Mouse (Mus musculus) neural tube, embryonic 11.5 days (tissue): Measurements from ENCODE around the gene Tcf25. TPM values are rescaled to one million over a fixed set of nuclear protein-coding genes. Genes with fewer than 3 reads are reported as not detected.

ENCODE experiments used
- ATAC-seq: fragments of 200-750 bp; cut with Nextera tagmentation; 2 replicates; pipeline ENCODE4 v1.8.0; 2017; ENCODE audit warnings: moderate number of reproducible peaks, mild to moderate bottlenecking, moderate TSS enrichment, moderate library complexity; ENCODE audit not compliant: insufficient read depth, low FRiP score, low TSS enrichment
- DNase-seq: peaks from one replicate; pipeline ENCODE4 v3.0.0-alpha.2; 2015; ENCODE audit warnings: low spot score
- H3K27ac ChIP-seq: fragments of 300-500 bp; sonication (generic); 2 replicates; pipeline ENCODE4 v1.5.1; 2014; ENCODE audit warnings: low read depth, mild to moderate bottlenecking, low read length
- H3K27me3 ChIP-seq: fragments of 300-500 bp; sonication (generic); 2 replicates; pipeline ENCODE4 v1.6.1; 2014; ENCODE audit warnings: mild to moderate bottlenecking, low read length, mixed read lengths; ENCODE audit not compliant: control insufficient read depth, insufficient read depth
- H3K36me3 ChIP-seq: fragments of 300-500 bp; sonication (generic); 2 replicates; pipeline ENCODE4 v1.6.1; 2014; ENCODE audit warnings: mild to moderate bottlenecking, low read length, moderate library complexity, mixed read lengths; ENCODE audit not compliant: control insufficient read depth, insufficient read depth
- H3K4me1 ChIP-seq: fragments of 300-500 bp; sonication (generic); 2 replicates; pipeline ENCODE4 v1.6.1; 2014; ENCODE audit warnings: low read length, mixed read lengths; ENCODE audit not compliant: control insufficient read depth, insufficient read depth
- H3K4me2 ChIP-seq: fragments of 300-500 bp; sonication (generic); 2 replicates; pipeline ENCODE4 v1.6.1; 2014; ENCODE audit warnings: low read depth, mild to moderate bottlenecking, moderate library complexity
- H3K4me3 ChIP-seq: fragments of 300-500 bp; sonication (generic); 2 replicates; pipeline ENCODE4 v1.5.1; 2014; ENCODE audit warnings: low read depth, low read length
- H3K9ac ChIP-seq: fragments of 300-500 bp; sonication (generic); 2 replicates; pipeline ENCODE4 v1.6.1; 2014; ENCODE audit warnings: mild to moderate bottlenecking, low read length
- H3K9me3 ChIP-seq: fragments of 300-500 bp; sonication (generic); 2 replicates; pipeline ENCODE4 v1.6.1; 2016; ENCODE audit warnings: low read length; ENCODE audit not compliant: control insufficient read depth
- WGBS: fragments of 180-500 bp; shearing (Covaris S2); extraction: QIAGEN DNeasy Blood & Tissue Kit; methylation state at CpG from one replicate; pipeline ENCODE4 v1.1.7; 2014; 5-methylcytosine and 5-hydroxymethylcytosine counted together
- polyA plus RNA-seq: library from polyadenylated mRNA; unstranded; fragments of >200 nt; fragmentation: Nextera tagmentation; extraction: Ambion mirVana; gene quantifications from 2 replicates; pipeline ENCODE4 v1.2.1, GENCODE M21; 2014

Gene Tcf25
- polyA plus RNA-seq, 1 experiment from 2014 or later = 217 TPM

GRCm38 (mm10) chr8:123389026-123389425 is 15.5 kb downstream of the Tcf25 start:
- Histone ChIP-seq H3K36me3 (peaks cover 19% of the 10 kb centered on the region), H3K4me3 (no peak overlapping the region), H3K27ac (no peak overlapping the region), H3K4me1 (no peaks in the 10 kb centered on the region), H3K27me3 (no peaks in the 10 kb centered on the region), H3K4me2 (no peak overlapping the region), H3K9ac (no peak overlapping the region), H3K9me3 (no peaks in the 10 kb centered on the region)
- ATAC-seq (no peak), DNase-seq (no peak)
- WGBS = 99% methylated on average over 7 of the region's 7 CpGs

GRCm38 (mm10) chr8:123398308-123398707 is 24.8 kb downstream of the Tcf25 start:
- DNase-seq (no peak), ATAC-seq (no peak)
- H3K27me3 ChIP-seq = no peaks in the 10 kb centered on the region
- H3K9ac ChIP-seq = no peak overlapping the region
- H3K4me2 ChIP-seq = no peak overlapping the region
- H3K4me3 ChIP-seq = no peak overlapping the region
- no peaks in the 10 kb centered on the region for H3K4me1 ChIP-seq
- no peaks in the 10 kb centered on the region for H3K9me3 ChIP-seq
- H3K27ac ChIP-seq = no peak overlapping the region
- H3K36me3 ChIP-seq = peaks cover 32% of the 10 kb centered on the region
- WGBS = 95% methylated on average over 13 of the region's 13 CpGs

- H3K4me2 ChIP-seq = no peak overlapping the region
- no peak overlapping the region for H3K9ac ChIP-seq
- no peaks in the 10 kb centered on the region for H3K9me3 ChIP-seq
- no peak overlapping the region for H3K27ac ChIP-seq
- no peaks in the 10 kb centered on the region for H3K4me1 ChIP-seq
- H3K36me3 ChIP-seq = peaks cover 20% of the 10 kb centered on the region
- WGBS = 92% methylated on average over 9 of the region's 9 CpGs
- no peak for DNase-seq
- no peaks in the 10 kb centered on the region for H3K27me3 ChIP-seq
- no peak for ATAC-seq
- H3K4me3 ChIP-seq = no peak overlapping the region
These were observed 28.4 kb downstream of the Tcf25 start for GRCm38 (mm10) chr8:123401936-123402335.

GRCm38 (mm10) chr8:123402730-123403326 is 29.3 kb downstream of the Tcf25 start:
- H3K27me3 ChIP-seq = no peaks in the 10 kb centered on the region
- no peak overlapping the region for H3K4me3 ChIP-seq
- ATAC-seq = no peak
- DNase-seq = no peak
- peaks cover 15% of the 10 kb centered on the region for H3K36me3 ChIP-seq
- H3K4me1 ChIP-seq = no peaks in the 10 kb centered on the region
- H3K9me3 ChIP-seq = no peaks in the 10 kb centered on the region
- no peak overlapping the region for H3K4me2 ChIP-seq
- no peak overlapping the region for H3K27ac ChIP-seq
- WGBS = 96% methylated on average over 9 of the region's 9 CpGs
- H3K9ac ChIP-seq = no peak overlapping the region

GRCm38 (mm10) chr8:123404521-123404920 is 31.0 kb downstream of the Tcf25 start:
- WGBS = 41% methylated on average over 8 of the region's 8 CpGs
- no peaks in the 10 kb centered on the region for H3K27me3 ChIP-seq
- no peak overlapping the region for H3K27ac ChIP-seq
- ATAC-seq (no peak), DNase-seq (no peak)
- H3K9ac ChIP-seq = no peak overlapping the region
- H3K4me1 ChIP-seq = no peaks in the 10 kb centered on the region
- H3K4me3 ChIP-seq = no peak overlapping the region
- H3K9me3 ChIP-seq = no peaks in the 10 kb centered on the region
- no peak overlapping the region for H3K4me2 ChIP-seq
- peaks cover 7% of the 10 kb centered on the region for H3K36me3 ChIP-seq

- H3K4me2 ChIP-seq = no peak within 1 kb of the TSS
- no peaks in the 10 kb centered on the region for H3K9me3 ChIP-seq
- H3K4me1 ChIP-seq = no peaks in the 10 kb centered on the region; the same call in 1 of the 2 replicates
- no peak within 1 kb of the TSS for H3K4me3 ChIP-seq
- H3K27ac ChIP-seq = 0 out of 2 replicates have a peak within 1 kb of the TSS, but pooled peaks have one; percentile 9
- peak; percentile 69 for DNase-seq
- peaks cover 5% of the 10 kb centered on the region for H3K27me3 ChIP-seq
- no peak for ATAC-seq
- 10% methylated on average over 4 of the region's 4 CpGs for WGBS
- H3K9ac ChIP-seq = no peak within 1 kb of the TSS
- H3K36me3 ChIP-seq = no peaks in the 10 kb centered on the region; the same call in 1 of the 2 replicates
These were observed 33.2 kb downstream of the Tcf25 start, which contains the start of gene Mc1r for GRCm38 (mm10) chr8:123406786-123407185. TSS of gene Mc1r (plus strand) at chr8:123407107.

- ATAC-seq = no peak
- 92% methylated on average over 13 of the region's 13 CpGs for WGBS
- no peaks in the 10 kb centered on the region; the same call in 1 of the 2 replicates for H3K4me1 ChIP-seq
These were observed 34.1 kb downstream of the Tcf25 start for GRCm38 (mm10) chr8:123407612-123408011.

GRCm38 (mm10) chr8:123408586-123409544 is 35.3 kb downstream of the Tcf25 start:
- no peaks in the 10 kb centered on the region; the same call in 1 of the 2 replicates for H3K4me1 ChIP-seq
- H3K36me3 ChIP-seq = no peaks in the 10 kb centered on the region
- H3K9ac ChIP-seq = peak overlapping the region; percentile 91
- H3K27me3 ChIP-seq = peaks cover 7% of the 10 kb centered on the region
- peak overlapping the region; percentile 44 for H3K4me2 ChIP-seq
- H3K27ac ChIP-seq = no peak overlapping the region
- DNase-seq = no peak
- no peak overlapping the region for H3K4me3 ChIP-seq
- H3K9me3 ChIP-seq = no peaks in the 10 kb centered on the region
- 77% methylated on average over 9 of the region's 9 CpGs for WGBS
- ATAC-seq = no peak

More at GRCm38 (mm10) chr8:123407612-123408011, 34.1 kb downstream of the Tcf25 start:
- H3K9ac ChIP-seq = no peak overlapping the region
- H3K27ac ChIP-seq = no peak overlapping the region
- H3K36me3 ChIP-seq = no peaks in the 10 kb centered on the region
- H3K27me3 ChIP-seq = peaks cover 7% of the 10 kb centered on the region
- H3K9me3 ChIP-seq = no peaks in the 10 kb centered on the region
- H3K4me2 ChIP-seq = no peak overlapping the region
- DNase-seq = no peak
- H3K4me3 ChIP-seq = no peak overlapping the region
